Mouse (Mus musculus) G1E (cell line): Measurements from ENCODE around the gene Rps13. TPM values are rescaled to one million over a fixed set of nuclear protein-coding genes. Genes with fewer than 3 reads are reported as not detected.
A peak's percentile ranks its signal among the peaks of the same experiment; 100 is the strongest.

Source experiments
- ATAC-seq: 2 replicates; pipeline ENCODE4 v1.8.0; 2016; ENCODE audit warnings: mild to moderate bottlenecking; ENCODE audit not compliant: insufficient number of reproducible peaks, poor library complexity, low FRiP score, severe bottlenecking; ENCODE audit errors: extremely low read depth
- DNase-seq: peaks from one replicate; pipeline ENCODE4 v3.0.0; 2012; ENCODE audit warnings: low spot score
- H3K27me3 ChIP-seq: 2 replicates; pipeline ENCODE4 v1.6.1; 2012; ENCODE audit warnings: mild to moderate bottlenecking, low read length, inconsistent platforms; ENCODE audit not compliant: insufficient read depth
- H3K36me3 ChIP-seq: replicated peaks from 2 replicates; pipeline ENCODE3; 2012; ENCODE audit warnings: mild to moderate bottlenecking, inconsistent platforms
- H3K4me1 ChIP-seq: 2 replicates; pipeline ENCODE4 v1.6.1; 2012; ENCODE audit warnings: low read depth, low read length, inconsistent platforms, mixed read lengths; ENCODE audit not compliant: insufficient read depth
- H3K4me3 ChIP-seq: 2 replicates; pipeline ENCODE4 v1.5.1; 2012; ENCODE audit warnings: low read depth, mild to moderate bottlenecking, inconsistent platforms, low read length, moderate library complexity, mixed read lengths
- H3K9me3 ChIP-seq: replicated peaks from 2 replicates; pipeline ENCODE4 v1.6.1; 2012; ENCODE audit warnings: inconsistent platforms
- CTCF ChIP-seq: IDR thresholded peaks from 2 replicates; pipeline ENCODE4 v1.5.1; 2012; ENCODE audit warnings: low read depth, low read length, inconsistent platforms, mixed read lengths
- GATA1 ChIP-seq: IDR thresholded peaks from 2 replicates; pipeline ENCODE4 v1.6.1; 2012; ENCODE audit warnings: borderline replicate concordance, low read length, inconsistent platforms, mixed read lengths
- GATA2 ChIP-seq: IDR thresholded peaks from 2 replicates; pipeline ENCODE4 v1.6.1; 2012; ENCODE audit warnings: low read depth, low read length, inconsistent platforms, borderline replicate concordance
- POLR2AphosphoS5 ChIP-seq: IDR thresholded peaks from 2 replicates; pipeline ENCODE4 v1.6.1; 2012; ENCODE audit warnings: low read depth, low read length, inconsistent platforms; ENCODE audit not compliant: insufficient replicate concordance
- TAL1 ChIP-seq: conservative IDR thresholded peaks from 2 replicates; pipeline ENCODE4 v1.6.1; 2012; ENCODE audit warnings: low read depth, low read length, inconsistent platforms, mixed read lengths
- polyA plus RNA-seq: library from polyadenylated mRNA; stranded (reverse); fragments of >175 nt; gene quantifications from 2 replicates; pipeline ENCODE4 v1.2.3, GENCODE M21; 2012
- total RNA-seq, 2 experiments: library from RNA; stranded (forward) in 1 of 2; stranded (reverse) in 1 of 2; fragments of 200-1000 nt in 1 of 2; fragments of >200 nt in 1 of 2; fragmentation: Nextera tagmentation in 1 of 2; gene quantifications; 2 replicates each; pipeline ENCODE4 v1.2.3; 2014 to 2017

Gene Rps13
- total and polyA plus RNA-seq, 3 experiments = 666 to 2,567 (median 2,275) TPM

- peaks cover 27% of the 10 kb centered on the region for H3K36me3 ChIP-seq
- H3K27me3 ChIP-seq = no peaks in the 10 kb centered on the region
- TF ChIP-seq GATA2 (no peak), CTCF (no peak), GATA1 (no peak), TAL1 (no peak), POLR2AphosphoS5 (no peak)
- DNase-seq = no peak
- H3K4me3 ChIP-seq = peak overlapping the region; percentile 46; the same call in 1 of the 2 replicates
- H3K4me1 ChIP-seq = peaks cover 12% of the 10 kb centered on the region
- ATAC-seq = no peak
- H3K9me3 ChIP-seq = no peaks in the 10 kb centered on the region
Measured at GRCm38 (mm10) chr7:116331246-116331645, 2.7 kb downstream of the Rps13 start.

DNA sequence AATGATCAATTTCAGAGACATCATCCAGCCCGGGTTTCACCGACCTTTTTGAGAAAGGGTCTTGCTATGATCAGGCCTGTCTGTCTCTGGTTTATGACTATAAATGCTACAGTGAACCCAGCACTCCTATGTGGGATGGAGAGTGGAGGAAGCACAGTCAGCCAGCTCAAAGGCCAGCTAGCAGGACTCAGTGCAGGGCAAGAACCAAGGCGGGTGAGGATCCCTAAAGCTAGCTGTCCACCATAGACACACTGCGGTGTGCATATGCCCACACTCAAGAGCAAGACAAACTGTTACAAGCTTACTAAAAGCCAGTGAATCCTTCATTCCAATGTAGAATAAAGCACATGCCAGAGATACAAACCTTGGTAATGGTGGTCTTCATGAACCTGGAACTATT is 4.1 kb downstream of the Rps13 start:
- TF ChIP-seq GATA1 = no peak
- no peak for TF ChIP-seq CTCF
- TF ChIP-seq TAL1 = no peak
- no peak for TF ChIP-seq GATA2
- no peak for TF ChIP-seq POLR2AphosphoS5
- H3K36me3 ChIP-seq = peaks cover 30% of the 10 kb centered on the region
- no peaks in the 10 kb centered on the region for H3K27me3 ChIP-seq
- H3K4me1 ChIP-seq = peaks cover 8% of the 10 kb centered on the region
- ATAC-seq (no peak), DNase-seq (no peak)
- no peak overlapping the region for H3K4me3 ChIP-seq
- no peaks in the 10 kb centered on the region for H3K9me3 ChIP-seq

- H3K4me3 ChIP-seq = no peak overlapping the region
- no peaks in the 10 kb centered on the region for H3K27me3 ChIP-seq
- peaks cover 8% of the 10 kb centered on the region for H3K4me1 ChIP-seq
- TF ChIP-seq TAL1 (no peak), GATA2 (no peak), CTCF (no peak), GATA1 (no peak), POLR2AphosphoS5 (no peak)
- ATAC-seq (no peak), DNase-seq (no peak)
- peaks cover 30% of the 10 kb centered on the region for H3K36me3 ChIP-seq
- H3K9me3 ChIP-seq = no peaks in the 10 kb centered on the region
Measured at GRCm38 (mm10) chr7:116328777-116329176, 5.2 kb downstream of the Rps13 start.

DNA sequence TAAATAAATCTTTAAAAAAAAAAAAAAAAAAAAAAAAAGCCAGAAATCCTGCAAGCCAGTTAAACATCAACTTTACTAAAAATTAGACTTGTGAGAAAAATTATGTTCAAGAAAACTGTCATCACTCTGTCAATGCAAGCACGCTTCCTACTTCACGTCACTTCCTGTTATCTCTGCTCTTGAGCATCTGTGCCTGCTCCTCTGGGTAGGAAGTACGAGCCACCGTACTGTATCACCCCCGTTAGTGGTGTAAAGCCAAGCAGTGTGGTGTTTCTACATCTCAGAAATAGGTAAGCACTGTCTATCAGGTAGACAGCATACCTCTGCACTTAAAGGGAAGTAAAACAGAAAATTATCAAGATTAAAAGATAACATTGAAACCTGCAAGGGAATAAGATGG is 6.1 kb downstream of the Rps13 start:
- H3K4me3 ChIP-seq = no peak overlapping the region
- H3K9me3 ChIP-seq = no peaks in the 10 kb centered on the region
- TF ChIP-seq POLR2AphosphoS5 (no peak), GATA1 (no peak), TAL1 (no peak), GATA2 (no peak), CTCF (no peak)
- ATAC-seq (no peak), DNase-seq (no peak)
- peaks cover 28% of the 10 kb centered on the region for H3K36me3 ChIP-seq
- peaks cover 13% of the 10 kb centered on the region for H3K4me1 ChIP-seq
- no peaks in the 10 kb centered on the region for H3K27me3 ChIP-seq

GRCm38 (mm10) chr7:116323331-116323964 is 10.5 kb downstream of the Rps13 start:
- peaks cover 4% of the 10 kb centered on the region; the same call in 1 of the 2 replicates for H3K27me3 ChIP-seq
- no peak overlapping the region for H3K4me3 ChIP-seq
- peaks cover 4% of the 10 kb centered on the region for H3K36me3 ChIP-seq
- ATAC-seq (peak; percentile 34; the same call in 1 of the 2 replicates), DNase-seq (peak; percentile 31)
- H3K9me3 ChIP-seq = no peaks in the 10 kb centered on the region
- TF ChIP-seq POLR2AphosphoS5 (no peak), GATA1 (no peak), CTCF (peak; percentile 54)
- peaks cover 4% of the 10 kb centered on the region for H3K4me1 ChIP-seq

GRCm38 (mm10) chr7:116309456-116309855 is 24.5 kb downstream of the Rps13 start:
- peak overlapping the region; percentile 58; the same call in 1 of the 2 replicates for H3K4me3 ChIP-seq
- TF ChIP-seq CTCF = no peak
- no peak for TF ChIP-seq POLR2AphosphoS5
- no peak for TF ChIP-seq TAL1
- no peak for TF ChIP-seq GATA2
- no peak for TF ChIP-seq GATA1
- H3K27me3 ChIP-seq = no peaks in the 10 kb centered on the region; the same call in 1 of the 2 replicates
- peaks cover 30% of the 10 kb centered on the region for H3K4me1 ChIP-seq
- ATAC-seq = peak; percentile 19; the same call in 1 of the 2 replicates
- no peak for DNase-seq
- H3K9me3 ChIP-seq = no peaks in the 10 kb centered on the region
- H3K36me3 ChIP-seq = peaks cover 12% of the 10 kb centered on the region
